Mouse (Mus musculus): ENCODE measurements around the gene Olfml2a.
A peak's percentile ranks its signal among the peaks of the same experiment; 100 is the strongest.

DNA sequence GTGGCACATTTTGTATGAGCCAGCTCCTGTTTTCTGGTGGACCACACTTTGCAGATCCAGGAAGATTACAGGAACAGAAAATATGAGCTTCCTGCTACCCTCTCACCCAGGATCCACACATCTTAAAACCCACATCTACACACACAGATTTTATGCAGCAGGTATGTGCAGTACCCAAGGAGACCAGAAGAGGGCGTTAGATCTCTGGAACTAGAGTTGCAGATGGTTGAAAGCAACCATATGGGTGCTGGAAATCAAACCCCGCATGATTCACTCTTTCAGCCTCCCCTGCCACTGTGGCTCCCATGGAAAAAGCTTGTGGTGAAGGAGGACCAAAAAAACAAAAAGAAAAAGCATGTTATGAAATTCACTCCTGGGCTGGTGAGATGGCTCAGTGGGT, 7.3 kb downstream of the Olfml2a start:
- TF ChIP-seq TCF12 (IDR thresholded peaks at IDR 0.05; ENCODE audit: low read depth, low read length) (no peak), CHD2 (IDR thresholded peaks at IDR 0.05; ENCODE audit: low read length) (no peak), ZNF384 (IDR thresholded peaks at IDR 0.05; ENCODE audit: low read depth, low read length) (no peak), CHD1 (IDR thresholded peaks at IDR 0.05; ENCODE audit: low read depth, low read length) (no peak), TBP (IDR thresholded peaks at IDR 0.05; ENCODE audit: low read depth, low read length) (no peak), EP300 (IDR thresholded peaks at IDR 0.05; ENCODE audit: low read depth in 1 of 2, low read length in 2 of 2) (no peak), ZKSCAN1 (IDR thresholded peaks at IDR 0.05; ENCODE audit: low read depth, low read length) (no peak), SIN3A (IDR thresholded peaks at IDR 0.05; ENCODE audit: low read length) (no peak), BHLHE40 (IDR thresholded peaks at IDR 0.05; ENCODE audit: borderline replicate concordance, low read depth, low read length) (no peak), JUND (IDR thresholded peaks at IDR 0.05; ENCODE audit: low read depth, low read length) (no peak), CTCF (IDR thresholded peaks at IDR 0.05 in 2 of 3, conservative IDR thresholded peaks at IDR 0.05 in 1 of 3; ENCODE audit: control insufficient read depth in 1 of 3, insufficient read depth in 1 of 3, low read depth in 2 of 3, low read length in 3 of 3, poor library complexity in 1 of 3, severe bottlenecking in 1 of 3) (peak in 2 of 3 experiments; percentile 30 to 51; a peak in 3 of 6 replicates)

Measured in MEL (cell line).